Mouse (Mus musculus): Measurements from ENCODE around the gene Elk1. TPM values are rescaled to one million over a fixed set of nuclear protein-coding genes. Genes with fewer than 3 reads are reported as not detected.

Gene Elk1
- 4.5 and 6.4 TPM in 2 replicates for polyA plus RNA-seq (2014; fragmentation: Nextera tagmentation; extraction: Ambion mirVana)

DNA sequence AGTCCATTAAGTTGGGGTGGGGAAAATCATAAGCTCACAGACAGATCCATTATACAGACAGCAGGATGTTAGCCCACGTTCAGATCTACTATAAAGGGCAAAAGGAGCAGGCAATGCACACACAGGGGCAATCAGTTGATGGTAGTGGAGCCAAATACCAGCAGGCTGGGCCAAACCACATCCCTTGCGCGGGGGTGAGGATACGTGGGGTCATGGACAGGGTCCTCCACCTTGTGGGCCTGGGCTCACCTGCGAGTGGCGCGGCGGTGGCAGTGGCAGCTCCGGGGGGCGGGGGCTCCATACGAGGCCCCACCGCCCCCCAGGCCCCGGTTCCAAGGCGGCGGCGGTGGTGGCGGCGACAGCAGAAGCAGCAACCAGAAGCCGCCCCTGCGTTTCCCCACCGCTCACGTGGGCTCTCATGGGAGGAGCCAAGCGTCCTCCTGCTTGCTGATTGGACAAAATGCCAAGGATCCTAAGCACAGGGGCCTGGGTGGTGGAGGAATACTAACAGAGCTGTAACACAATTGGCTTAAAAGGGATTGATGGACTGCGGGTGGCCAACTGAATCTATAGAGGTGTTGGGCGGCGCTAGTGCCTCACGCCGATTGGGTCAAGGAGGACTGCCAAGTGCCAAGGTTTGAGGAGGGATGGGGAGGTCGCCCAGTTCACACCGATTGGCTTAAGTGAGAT lies at the start of gene Elk1:
Elk1 (minus strand) TSS at position 418 of the 690 bp plus-strand sequence.
- peak within 1 kb of the TSS; percentile 57 for H3K4me3 ChIP-seq (ENCODE audit: low read depth, low read length)
- no peaks in the 10 kb centered on the region for H3K27me3 ChIP-seq (ENCODE audit: control insufficient read depth, insufficient read depth, low read length)
- H3K9me3 ChIP-seq (ENCODE audit: control insufficient read depth, low read length): no peaks in the 10 kb centered on the region

GRCm38 (mm10) chrX:20980901-20981300 lies 30.5 kb upstream of the Elk1 start:
- H3K4me3 ChIP-seq (ENCODE audit: low read depth, low read length): no peak overlapping the region
- no peak overlapping the region for H3K9ac ChIP-seq (ENCODE audit: low read length)
- DNase-seq (ENCODE audit: low spot score, missing footprints): no peak
- H3K27ac ChIP-seq (ENCODE audit: low read depth, low read length): no peak overlapping the region
- H3K9me3 ChIP-seq (ENCODE audit: control insufficient read depth, low read length): no peaks in the 10 kb centered on the region
- no peaks in the 10 kb centered on the region for H3K4me1 ChIP-seq (ENCODE audit: control insufficient read depth, insufficient read depth, low read length)
- H3K36me3 ChIP-seq (ENCODE audit: control insufficient read depth, insufficient read depth, low read length): no peaks in the 10 kb centered on the region
- 79% methylated on average over 1 of the region's 1 CpGs for WGBS
- H3K27me3 ChIP-seq (ENCODE audit: control insufficient read depth, insufficient read depth, low read length): no peaks in the 10 kb centered on the region
- ATAC-seq (ENCODE audit: low FRiP score): no peak
- no peak overlapping the region for H3K4me2 ChIP-seq

More for the DNA sequence above, at the start of gene Elk1:
- ATAC-seq (ENCODE audit: low FRiP score): peak; percentile 98
- Histone ChIP-seq H3K9ac (ENCODE audit: low read length) (peak within 1 kb of the TSS; percentile 71), H3K4me2 (peak within 1 kb of the TSS; percentile 47), H3K27ac (ENCODE audit: low read depth, low read length) (peak within 1 kb of the TSS; percentile 44; the same call in 1 of the 2 replicates), H3K36me3 (ENCODE audit: control insufficient read depth, insufficient read depth, low read length) (no peaks in the 10 kb centered on the region), H3K4me1 (ENCODE audit: control insufficient read depth, insufficient read depth, low read length) (no peaks in the 10 kb centered on the region; the same call in 1 of the 2 replicates)
- DNase-seq (ENCODE audit: low spot score, missing footprints): peak; percentile 96
- WGBS: 14% methylated on average over 29 of the region's 30 CpGs

GRCm38 (mm10) chrX:20961477-20962378 lies 11.3 kb upstream of the Elk1 start, which contains the start of gene Uxt:
Gene Uxt, minus strand, starts transcription at chrX:20962017.
- Histone ChIP-seq H3K9me3 (ENCODE audit: control insufficient read depth, low read length) (no peaks in the 10 kb centered on the region), H3K27ac (ENCODE audit: low read depth, low read length) (no peak within 1 kb of the TSS; the same call in 1 of the 2 replicates), H3K4me3 (ENCODE audit: low read depth, low read length) (peak within 1 kb of the TSS; percentile 32), H3K4me2 (peak within 1 kb of the TSS; percentile 41), H3K27me3 (ENCODE audit: control insufficient read depth, insufficient read depth, low read length) (no peaks in the 10 kb centered on the region), H3K9ac (ENCODE audit: low read length) (peak within 1 kb of the TSS; percentile 55; the same call in 1 of the 2 replicates), H3K4me1 (ENCODE audit: control insufficient read depth, insufficient read depth, low read length) (no peaks in the 10 kb centered on the region), H3K36me3 (ENCODE audit: control insufficient read depth, insufficient read depth, low read length) (no peaks in the 10 kb centered on the region)
- ATAC-seq (ENCODE audit: low FRiP score): peak; percentile 99
- DNase-seq (ENCODE audit: low spot score, missing footprints): peak; percentile 95
- 19% methylated on average over 57 of the region's 57 CpGs for WGBS

DNA sequence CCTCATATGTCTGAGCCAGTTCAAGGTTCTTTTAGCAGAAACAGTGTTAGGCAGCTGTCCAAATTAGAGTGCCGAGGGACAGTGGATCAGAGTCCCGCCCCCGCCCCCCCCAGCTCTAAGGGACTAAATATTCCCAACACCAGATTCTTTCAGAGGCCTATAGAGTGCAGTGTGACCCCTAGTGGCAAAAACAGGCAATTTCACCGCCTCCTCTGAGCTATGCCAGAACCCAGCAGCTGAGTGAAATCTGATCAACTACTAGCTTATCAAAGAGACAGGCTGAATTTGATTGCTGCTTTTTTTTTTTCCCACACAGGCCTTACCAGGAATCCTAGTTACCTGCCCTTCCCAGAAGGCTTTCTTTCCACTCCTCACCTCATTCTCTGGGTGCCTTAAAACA lies 4.4 kb downstream of the Elk1 start:
- Histone ChIP-seq H3K9me3 (ENCODE audit: control insufficient read depth, low read length) (no peaks in the 10 kb centered on the region), H3K4me2 (no peak overlapping the region), H3K27me3 (ENCODE audit: control insufficient read depth, insufficient read depth, low read length) (no peaks in the 10 kb centered on the region), H3K36me3 (ENCODE audit: control insufficient read depth, insufficient read depth, low read length) (no peaks in the 10 kb centered on the region), H3K27ac (ENCODE audit: low read depth, low read length) (no peak overlapping the region), H3K4me3 (ENCODE audit: low read depth, low read length) (no peak overlapping the region), H3K9ac (ENCODE audit: low read length) (no peak overlapping the region), H3K4me1 (ENCODE audit: control insufficient read depth, insufficient read depth, low read length) (no peaks in the 10 kb centered on the region; the same call in 1 of the 2 replicates)
- ATAC-seq (ENCODE audit: low FRiP score): no peak
- peak; percentile 82 for DNase-seq (ENCODE audit: low spot score, missing footprints)
- 11% methylated on average over 4 of the region's 4 CpGs for WGBS

GRCm38 (mm10) chrX:20931963-20932362 lies 18.4 kb downstream of the Elk1 start:
- H3K27me3 ChIP-seq (ENCODE audit: control insufficient read depth, insufficient read depth, low read length): no peaks in the 10 kb centered on the region
- no peak overlapping the region for H3K4me3 ChIP-seq (ENCODE audit: low read depth, low read length)
- no peak for DNase-seq (ENCODE audit: low spot score, missing footprints)
- no peaks in the 10 kb centered on the region for H3K9me3 ChIP-seq (ENCODE audit: control insufficient read depth, low read length)
- no peaks in the 10 kb centered on the region for H3K4me1 ChIP-seq (ENCODE audit: control insufficient read depth, insufficient read depth, low read length)
- H3K36me3 ChIP-seq (ENCODE audit: control insufficient read depth, insufficient read depth, low read length): 0 out of 2 replicates have a peak, but pooled peaks cover 2% of the 10 kb centered on the region
- WGBS: 89% methylated on average over 1 of the region's 1 CpGs
- no peak overlapping the region for H3K4me2 ChIP-seq
- no peak overlapping the region for H3K27ac ChIP-seq (ENCODE audit: low read depth, low read length)
- no peak for ATAC-seq (ENCODE audit: low FRiP score)
- no peak overlapping the region for H3K9ac ChIP-seq (ENCODE audit: low read length)

- H3K27ac ChIP-seq (ENCODE audit: low read depth, low read length): no peak within 1 kb of the TSS
- no peaks in the 10 kb centered on the region for H3K9me3 ChIP-seq (ENCODE audit: control insufficient read depth, low read length)
- ATAC-seq (ENCODE audit: low FRiP score) (no peak), DNase-seq (ENCODE audit: low spot score, missing footprints) (no peak)
- H3K4me1 ChIP-seq (ENCODE audit: control insufficient read depth, insufficient read depth, low read length): no peaks in the 10 kb centered on the region
- 82% methylated on average over 1 of the region's 1 CpGs for WGBS
- no peak within 1 kb of the TSS for H3K4me2 ChIP-seq
- 0 out of 2 replicates have a peak, but pooled peaks cover 2% of the 10 kb centered on the region for H3K36me3 ChIP-seq (ENCODE audit: control insufficient read depth, insufficient read depth, low read length)
- H3K4me3 ChIP-seq (ENCODE audit: low read depth, low read length): no peak within 1 kb of the TSS
- H3K27me3 ChIP-seq (ENCODE audit: control insufficient read depth, insufficient read depth, low read length): no peaks in the 10 kb centered on the region
- no peak within 1 kb of the TSS for H3K9ac ChIP-seq (ENCODE audit: low read length)
Observed at GRCm38 (mm10) chrX:20931364-20931763, 19.0 kb downstream of the Elk1 start, which contains the start of gene Cfp. Gene Cfp, minus strand, starts transcription at chrX:20931555.

DNA sequence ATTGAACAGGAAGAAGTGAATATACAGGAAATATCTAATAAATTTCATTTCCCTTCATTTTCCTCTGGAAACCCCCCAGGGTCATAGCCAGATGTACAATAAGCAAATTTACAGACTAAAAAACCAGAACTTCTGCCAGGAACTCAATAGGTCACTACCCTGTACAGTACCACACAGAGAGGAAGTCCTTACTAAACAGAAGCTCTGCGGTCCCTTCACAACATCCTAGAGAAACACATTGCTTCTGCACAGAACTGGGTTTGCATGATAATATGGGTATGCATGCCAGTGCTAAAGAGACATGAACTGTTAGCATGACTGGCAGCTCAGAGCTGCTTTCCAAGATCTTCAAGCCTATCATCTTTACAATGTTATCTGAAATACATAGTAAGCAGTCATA lies 20.5 kb downstream of the Elk1 start:
- no peak overlapping the region for H3K27ac ChIP-seq (ENCODE audit: low read depth, low read length)
- 92% methylated on average over 1 of the region's 1 CpGs for whole genome bisulfite sequencing
- no peak for DNase-seq (ENCODE audit: low spot score, missing footprints)
- no peak for ATAC-seq (ENCODE audit: low FRiP score)
- H3K4me2 ChIP-seq: no peak overlapping the region
- H3K4me1 ChIP-seq (ENCODE audit: control insufficient read depth, insufficient read depth, low read length): no peaks in the 10 kb centered on the region
- H3K36me3 ChIP-seq (ENCODE audit: control insufficient read depth, insufficient read depth, low read length): no peaks in the 10 kb centered on the region
- H3K4me3 ChIP-seq (ENCODE audit: low read depth, low read length): no peak overlapping the region
- no peaks in the 10 kb centered on the region for H3K9me3 ChIP-seq (ENCODE audit: control insufficient read depth, low read length)
- H3K9ac ChIP-seq (ENCODE audit: low read length): no peak overlapping the region
- H3K27me3 ChIP-seq (ENCODE audit: control insufficient read depth, insufficient read depth, low read length): no peaks in the 10 kb centered on the region

DNA sequence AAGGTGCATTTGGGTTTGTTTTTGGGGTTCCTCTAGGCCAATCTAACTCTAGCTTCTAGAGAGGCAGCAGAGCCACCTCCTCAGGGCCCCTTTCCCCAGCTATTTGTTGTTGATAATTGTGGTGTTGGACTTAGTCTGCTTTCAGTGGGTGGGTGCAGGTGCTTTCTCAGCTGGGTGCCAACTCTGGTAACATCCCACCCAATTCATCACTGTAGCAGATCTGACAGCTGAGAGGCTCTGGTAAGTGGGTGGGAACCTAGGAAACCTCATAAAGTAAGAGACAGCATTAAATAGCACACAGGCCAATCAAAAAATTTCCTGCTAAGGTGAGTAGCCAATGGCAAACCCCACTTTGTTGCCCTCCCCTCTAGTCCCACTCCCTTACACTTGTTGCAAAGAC lies 25.4 kb downstream of the Elk1 start:
- DNase-seq (ENCODE audit: low spot score, missing footprints) (no peak), ATAC-seq (ENCODE audit: low FRiP score) (no peak)
- no peaks in the 10 kb centered on the region for H3K4me1 ChIP-seq (ENCODE audit: control insufficient read depth, insufficient read depth, low read length)
- no peaks in the 10 kb centered on the region for H3K27me3 ChIP-seq (ENCODE audit: control insufficient read depth, insufficient read depth, low read length)
- H3K4me3 ChIP-seq (ENCODE audit: low read depth, low read length): no peak overlapping the region
- H3K27ac ChIP-seq (ENCODE audit: low read depth, low read length): no peak overlapping the region
- no peaks in the 10 kb centered on the region for H3K9me3 ChIP-seq (ENCODE audit: control insufficient read depth, low read length)
- H3K9ac ChIP-seq (ENCODE audit: low read length): no peak overlapping the region
- H3K4me2 ChIP-seq: no peak overlapping the region
- H3K36me3 ChIP-seq (ENCODE audit: control insufficient read depth, insufficient read depth, low read length): no peaks in the 10 kb centered on the region

- H3K4me3 ChIP-seq (ENCODE audit: low read depth, low read length): no peak overlapping the region
- H3K27ac ChIP-seq (ENCODE audit: low read depth, low read length): no peak overlapping the region
- H3K36me3 ChIP-seq (ENCODE audit: control insufficient read depth, insufficient read depth, low read length): no peaks in the 10 kb centered on the region
- ATAC-seq (ENCODE audit: low FRiP score) (no peak), DNase-seq (ENCODE audit: low spot score, missing footprints) (no peak)
- H3K4me2 ChIP-seq: no peak overlapping the region
- no peaks in the 10 kb centered on the region for H3K9me3 ChIP-seq (ENCODE audit: control insufficient read depth, low read length)
- no peaks in the 10 kb centered on the region for H3K4me1 ChIP-seq (ENCODE audit: control insufficient read depth, insufficient read depth, low read length)
- 78% methylated on average over 1 of the region's 1 CpGs for WGBS
- no peak overlapping the region for H3K9ac ChIP-seq (ENCODE audit: low read length)
- no peaks in the 10 kb centered on the region for H3K27me3 ChIP-seq (ENCODE audit: control insufficient read depth, insufficient read depth, low read length)
Observed at GRCm38 (mm10) chrX:20923506-20923905, 26.9 kb downstream of the Elk1 start.

All from midbrain, embryonic 11.5 days (tissue).